Mouse (Mus musculus): ENCODE results near the gene Scfd2. TPM values are rescaled to one million over a fixed set of nuclear protein-coding genes. Genes with fewer than 3 reads are reported as not detected.
A peak's percentile ranks its signal among the peaks of the same experiment; 100 is the strongest.

The Scfd2 gene
- total and polyA plus RNA-seq, 2 experiments, result 8.5 to 11.5 TPM

DNA sequence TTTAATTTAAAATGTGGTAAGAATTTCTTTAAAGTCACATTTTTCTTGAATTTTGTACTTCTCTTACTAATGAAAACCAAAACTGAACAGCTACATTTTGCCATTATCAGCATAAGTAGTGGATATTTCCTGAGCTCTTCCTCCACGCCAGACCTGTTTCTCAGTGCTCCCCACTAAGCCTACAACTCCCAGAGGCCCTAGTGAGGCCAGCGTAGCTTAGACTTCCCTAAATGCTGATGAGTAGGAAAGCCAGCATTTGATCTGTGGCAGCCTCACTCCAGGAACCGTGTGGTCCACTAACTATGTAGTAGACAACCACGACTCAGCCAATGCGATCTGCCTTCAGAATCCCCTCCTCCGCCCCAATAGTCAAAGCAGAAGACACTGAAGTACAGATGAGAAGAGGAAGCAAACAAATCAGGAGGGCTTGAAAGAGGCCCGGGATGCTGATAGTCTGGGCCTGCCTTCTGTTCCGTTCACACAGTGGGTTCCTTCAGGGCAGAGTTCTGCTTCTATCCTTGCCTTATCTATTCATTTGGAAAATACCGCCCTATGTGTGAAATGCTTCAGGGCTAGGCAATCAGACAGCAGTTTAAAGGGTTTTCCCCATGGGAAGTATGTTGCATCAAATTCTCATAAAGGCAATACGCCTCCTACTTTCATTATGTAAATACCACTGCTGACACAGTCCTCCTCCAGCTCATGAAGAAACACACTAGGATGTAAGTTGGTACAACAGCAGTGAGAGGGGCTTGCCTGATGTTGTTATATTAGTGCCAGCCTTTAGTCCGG is 183.3 kb downstream of the Scfd2 start:
- no peak overlapping the region for H3K4me3 ChIP-seq (ENCODE audit: insufficient read depth, low read depth, low read length)
- no peaks in the 10 kb centered on the region for H3K27me3 ChIP-seq (ENCODE audit: control insufficient read depth, insufficient read depth, low read length)
- 82% methylated on average over 11 of the region's 11 CpGs for WGBS
- DNase-seq (ENCODE audit: extremely low read depth, low read depth, low spot score), result no peak
- H3K27ac ChIP-seq (replicated peaks; ENCODE audit: insufficient read depth, low read depth, low read length), result no peak overlapping the region
- no peaks in the 10 kb centered on the region for H3K4me1 ChIP-seq (ENCODE audit: control insufficient read depth, insufficient read depth, low read length)
- H3K36me3 ChIP-seq (ENCODE audit: control insufficient read depth, insufficient read depth, low read length), result no peaks in the 10 kb centered on the region
- no peaks in the 10 kb centered on the region for H3K79me2 ChIP-seq (ENCODE audit: control insufficient read depth, insufficient read depth, low read length)
- TF ChIP-seq CTCF (IDR thresholded peaks at IDR 0.05; ENCODE audit: low read depth, low read length) (no peak), POLR2A (IDR thresholded peaks at IDR 0.05; ENCODE audit: extremely low read depth, insufficient read depth, low read length) (no peak)
- H3K9ac ChIP-seq (ENCODE audit: low read depth, low read length), result no peak overlapping the region

DNA sequence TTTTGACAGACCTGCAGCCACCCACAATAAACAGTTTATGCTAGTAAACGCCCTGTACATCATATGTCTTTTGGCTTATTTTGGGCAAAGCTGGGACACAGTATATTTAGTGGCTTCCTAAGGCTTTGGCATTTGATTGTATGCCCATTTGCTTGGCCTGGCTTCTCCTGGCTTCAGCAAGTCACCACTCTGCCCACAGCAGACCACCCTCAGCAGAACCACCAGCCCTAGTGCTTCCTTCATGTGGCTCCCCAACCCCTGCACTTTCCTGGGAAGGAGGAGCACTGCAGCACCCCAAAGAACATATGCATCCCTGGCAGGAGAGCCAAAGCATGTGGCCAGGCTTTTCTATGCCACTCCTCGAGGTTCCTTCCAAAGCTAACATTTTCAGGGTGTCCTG is 188.5 kb downstream of the Scfd2 start:
- Histone ChIP-seq H3K9ac (ENCODE audit: low read depth, low read length) (no peak overlapping the region), H3K36me3 (ENCODE audit: control insufficient read depth, insufficient read depth, low read length) (no peaks in the 10 kb centered on the region), H3K79me2 (ENCODE audit: control insufficient read depth, insufficient read depth, low read length) (no peaks in the 10 kb centered on the region; the same call in 1 of the 2 replicates), H3K4me3 (ENCODE audit: insufficient read depth, low read depth, low read length) (no peak overlapping the region), H3K4me1 (ENCODE audit: control insufficient read depth, insufficient read depth, low read length) (no peaks in the 10 kb centered on the region; the same call in 1 of the 2 replicates), H3K27ac (replicated peaks; ENCODE audit: insufficient read depth, low read depth, low read length) (no peak overlapping the region), H3K27me3 (ENCODE audit: control insufficient read depth, insufficient read depth, low read length) (no peaks in the 10 kb centered on the region)
- DNase-seq (ENCODE audit: extremely low read depth, low read depth, low spot score), result no peak
- no peak for TF ChIP-seq CTCF (IDR thresholded peaks at IDR 0.05; ENCODE audit: low read depth, low read length)
- no peak for TF ChIP-seq POLR2A (IDR thresholded peaks at IDR 0.05; ENCODE audit: extremely low read depth, insufficient read depth, low read length)
- WGBS, result 91% methylated on average over 2 of the region's 2 CpGs

DNA sequence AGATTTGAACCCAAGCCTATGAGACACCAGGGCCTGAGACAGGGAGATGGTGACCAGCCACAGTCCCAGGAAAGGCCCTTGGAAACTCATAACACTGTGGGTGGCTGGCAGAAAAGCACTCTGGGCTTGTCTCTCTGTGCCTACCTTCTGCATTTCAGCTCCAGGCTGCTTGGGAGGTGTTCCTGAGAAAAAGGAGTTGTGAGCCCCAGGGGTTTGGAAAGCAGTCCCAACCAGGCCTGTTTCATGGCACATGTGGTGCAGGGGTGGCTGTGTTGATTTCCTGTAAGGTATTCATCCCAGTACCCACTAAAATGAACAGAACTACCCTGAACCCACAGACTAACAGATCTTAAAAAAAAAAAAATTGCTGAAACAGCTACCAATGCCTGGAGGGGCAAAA is 189.0 kb downstream of the Scfd2 start:
- no peak overlapping the region for H3K4me3 ChIP-seq (ENCODE audit: insufficient read depth, low read depth, low read length)
- no peak for DNase-seq (ENCODE audit: extremely low read depth, low read depth, low spot score)
- H3K4me1 ChIP-seq (ENCODE audit: control insufficient read depth, insufficient read depth, low read length), result no peaks in the 10 kb centered on the region; the same call in 1 of the 2 replicates
- no peaks in the 10 kb centered on the region; the same call in 1 of the 2 replicates for H3K79me2 ChIP-seq (ENCODE audit: control insufficient read depth, insufficient read depth, low read length)
- H3K9ac ChIP-seq (ENCODE audit: low read depth, low read length), result no peak overlapping the region
- H3K36me3 ChIP-seq (ENCODE audit: control insufficient read depth, insufficient read depth, low read length), result no peaks in the 10 kb centered on the region
- TF ChIP-seq CTCF (IDR thresholded peaks at IDR 0.05; ENCODE audit: low read depth, low read length), result no peak
- TF ChIP-seq POLR2A (IDR thresholded peaks at IDR 0.05; ENCODE audit: extremely low read depth, insufficient read depth, low read length), result no peak
- no peaks in the 10 kb centered on the region for H3K27me3 ChIP-seq (ENCODE audit: control insufficient read depth, insufficient read depth, low read length)
- no peak overlapping the region for H3K27ac ChIP-seq (replicated peaks; ENCODE audit: insufficient read depth, low read depth, low read length)

DNA sequence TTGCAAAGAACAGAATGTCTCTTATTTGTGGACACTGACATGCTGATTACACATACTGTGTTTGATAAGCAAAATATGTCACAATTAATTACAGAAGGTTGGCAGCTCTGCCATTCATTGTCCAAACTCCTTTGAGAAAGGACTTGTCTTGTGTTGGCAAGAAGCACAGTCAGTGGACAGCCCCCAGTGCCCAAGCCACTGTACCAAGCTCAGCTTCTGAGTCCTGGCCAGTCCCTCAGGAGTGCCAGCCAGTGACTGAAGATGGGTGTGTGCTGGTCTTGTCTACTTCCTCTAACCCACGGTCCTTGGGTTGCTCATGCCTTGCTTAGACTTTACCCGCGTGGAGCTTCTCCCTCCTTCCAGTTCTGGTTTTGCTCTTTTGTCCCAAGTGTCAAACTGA is 194.1 kb downstream of the Scfd2 start:
- no peak overlapping the region for H3K27ac ChIP-seq (replicated peaks; ENCODE audit: insufficient read depth, low read depth, low read length)
- TF ChIP-seq CTCF (IDR thresholded peaks at IDR 0.05; ENCODE audit: low read depth, low read length), result no peak
- TF ChIP-seq POLR2A (IDR thresholded peaks at IDR 0.05; ENCODE audit: extremely low read depth, insufficient read depth, low read length), result no peak
- H3K9ac ChIP-seq (ENCODE audit: low read depth, low read length), result no peak overlapping the region
- no peaks in the 10 kb centered on the region; the same call in 1 of the 2 replicates for H3K4me1 ChIP-seq (ENCODE audit: control insufficient read depth, insufficient read depth, low read length)
- no peak overlapping the region for H3K4me3 ChIP-seq (ENCODE audit: insufficient read depth, low read depth, low read length)
- peak; percentile 16 for DNase-seq (ENCODE audit: extremely low read depth, low read depth, low spot score)
- no peaks in the 10 kb centered on the region for H3K36me3 ChIP-seq (ENCODE audit: control insufficient read depth, insufficient read depth, low read length)
- 94% methylated on average over 3 of the region's 3 CpGs for WGBS
- no peaks in the 10 kb centered on the region; the same call in 1 of the 2 replicates for H3K79me2 ChIP-seq (ENCODE audit: control insufficient read depth, insufficient read depth, low read length)
- no peaks in the 10 kb centered on the region for H3K27me3 ChIP-seq (ENCODE audit: control insufficient read depth, insufficient read depth, low read length)

DNA sequence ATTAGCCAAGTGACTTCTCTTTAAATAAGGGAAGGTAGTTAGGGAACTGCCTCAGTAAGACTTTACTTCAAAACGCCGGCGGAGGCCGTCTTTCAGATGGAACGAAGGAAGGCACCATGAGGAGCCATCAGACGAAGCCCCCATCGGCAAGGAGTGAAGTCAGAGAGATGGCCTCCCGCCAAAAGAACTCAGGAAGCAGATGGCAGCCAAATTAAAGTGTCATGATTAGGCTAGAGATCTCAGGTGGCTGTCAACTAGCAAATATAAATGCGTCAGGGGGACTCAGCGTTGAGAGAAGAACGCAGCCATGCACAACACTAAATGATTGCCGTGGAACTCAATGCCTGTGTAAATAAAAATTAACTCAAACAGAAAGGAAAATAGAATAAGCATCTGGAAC is 194.8 kb downstream of the Scfd2 start:
- Histone ChIP-seq H3K27ac (replicated peaks; ENCODE audit: insufficient read depth, low read depth, low read length) (no peak overlapping the region), H3K9ac (ENCODE audit: low read depth, low read length) (no peak overlapping the region), H3K4me1 (ENCODE audit: control insufficient read depth, insufficient read depth, low read length) (peaks cover 2% of the 10 kb centered on the region), H3K79me2 (ENCODE audit: control insufficient read depth, insufficient read depth, low read length) (no peaks in the 10 kb centered on the region; the same call in 1 of the 2 replicates), H3K27me3 (ENCODE audit: control insufficient read depth, insufficient read depth, low read length) (no peaks in the 10 kb centered on the region), H3K4me3 (ENCODE audit: insufficient read depth, low read depth, low read length) (no peak overlapping the region), H3K36me3 (ENCODE audit: control insufficient read depth, insufficient read depth, low read length) (no peaks in the 10 kb centered on the region)
- DNase-seq (ENCODE audit: extremely low read depth, low read depth, low spot score), result no peak
- TF ChIP-seq POLR2A (IDR thresholded peaks at IDR 0.05; ENCODE audit: extremely low read depth, insufficient read depth, low read length) (no peak), CTCF (IDR thresholded peaks at IDR 0.05; ENCODE audit: low read depth, low read length) (no peak)
- WGBS, result 86% methylated on average over 12 of the region's 12 CpGs

DNA sequence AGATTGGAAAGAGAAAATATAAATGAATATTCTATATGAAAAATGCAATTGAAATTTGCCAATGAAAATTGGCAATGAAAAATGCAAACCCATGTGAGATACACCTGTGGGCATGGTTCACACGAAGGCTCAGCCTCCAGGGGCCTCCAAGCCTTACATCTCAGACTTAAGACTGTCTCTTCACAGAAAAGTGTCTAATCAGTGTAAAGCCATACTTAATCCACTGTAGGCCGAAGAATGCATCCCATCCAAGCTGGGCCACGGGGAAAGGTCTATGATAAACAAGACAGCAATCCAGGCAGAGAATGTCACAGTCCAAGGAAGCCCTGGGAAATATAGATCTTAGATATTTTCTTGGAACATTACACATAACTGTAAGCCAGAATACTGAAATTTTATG is 198.3 kb downstream of the Scfd2 start:
- Histone ChIP-seq H3K4me1 (ENCODE audit: control insufficient read depth, insufficient read depth, low read length) (peaks cover 2% of the 10 kb centered on the region), H3K36me3 (ENCODE audit: control insufficient read depth, insufficient read depth, low read length) (no peaks in the 10 kb centered on the region), H3K27me3 (ENCODE audit: control insufficient read depth, insufficient read depth, low read length) (no peaks in the 10 kb centered on the region), H3K27ac (replicated peaks; ENCODE audit: insufficient read depth, low read depth, low read length) (no peak overlapping the region), H3K79me2 (ENCODE audit: control insufficient read depth, insufficient read depth, low read length) (0 out of 2 replicates have a peak, but pooled peaks cover 4% of the 10 kb centered on the region), H3K9ac (ENCODE audit: low read depth, low read length) (no peak overlapping the region), H3K4me3 (ENCODE audit: insufficient read depth, low read depth, low read length) (no peak overlapping the region)
- no peak for DNase-seq (ENCODE audit: extremely low read depth, low read depth, low spot score)
- WGBS, result 86% methylated on average over 3 of the region's 3 CpGs
- TF ChIP-seq POLR2A (IDR thresholded peaks at IDR 0.05; ENCODE audit: extremely low read depth, insufficient read depth, low read length) (no peak), CTCF (IDR thresholded peaks at IDR 0.05; ENCODE audit: low read depth, low read length) (no peak)

Measured in liver, adult 2 months (tissue).